Mouse (Mus musculus) olfactory bulb, adult 2 months (tissue): ENCODE results near the gene Epb41l1.

Experiments used
- CTCF ChIP-seq: fragments of 200-500 bp; IDR thresholded peaks from 2 replicates; pipeline ENCODE4 v1.5.1; 2012; ENCODE audit warnings: low read depth, mild to moderate bottlenecking, low read length, moderate library complexity; ENCODE audit not compliant: insufficient read depth
- POLR2A ChIP-seq: fragments of 200-500 bp; IDR thresholded peaks from 2 replicates; pipeline ENCODE4 v1.6.1; 2012; ENCODE audit warnings: mild to moderate bottlenecking, low read depth, low read length, moderate library complexity; ENCODE audit not compliant: insufficient read depth

DNA sequence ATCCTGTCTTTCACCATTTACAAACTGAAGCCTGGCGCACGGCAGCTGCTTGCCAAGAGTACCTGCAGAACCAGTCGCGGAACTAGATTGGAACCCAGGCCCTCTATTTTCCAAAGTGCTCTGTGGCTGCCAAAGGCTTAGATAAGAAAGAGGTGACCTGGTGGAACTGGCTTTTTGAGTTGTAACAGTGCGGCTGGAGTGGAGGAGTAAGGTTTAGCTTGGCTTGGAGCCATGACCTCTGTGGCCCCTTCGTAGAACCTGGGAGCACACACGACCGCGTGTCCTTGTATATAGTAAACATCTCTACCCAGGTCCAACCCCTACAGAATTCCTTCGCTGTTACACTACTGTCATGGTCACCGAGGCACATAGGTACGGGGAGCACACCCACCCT is 54.2 kb downstream of the Epb41l1 start:
- TF ChIP-seq CTCF, result no peak
- no peak for TF ChIP-seq POLR2A
